Mouse (Mus musculus): ENCODE data around the gene 2010111I01Rik. TPM values are rescaled to one million over a fixed set of nuclear protein-coding genes. Genes with fewer than 3 reads are reported as not detected.

2010111I01Rik gene
- polyA plus RNA-seq, 1 experiment from 2014 or later, result 101 TPM

GRCm38 (mm10) chr13:62949560-62950188, 15.0 kb upstream of the 2010111I01Rik start:
- WGBS, result 24% methylated on average over 4 of the region's 4 CpGs
- DNase-seq (ENCODE audit: low spot score), result no peak
- Histone ChIP-seq H3K27me3 (ENCODE audit: control insufficient read depth, insufficient read depth, low read length) (no peaks in the 10 kb centered on the region), H3K4me2 (replicated peaks; ENCODE audit: low read depth) (no peak overlapping the region), H3K27ac (replicated peaks) (no peak overlapping the region), H3K9ac (ENCODE audit: low read length) (no peak overlapping the region), H3K9me3 (ENCODE audit: control insufficient read depth, low read length) (no peaks in the 10 kb centered on the region), H3K4me1 (replicated peaks; ENCODE audit: control insufficient read depth, insufficient read depth) (0 out of 2 replicates have a peak, but pooled peaks cover 3% of the 10 kb centered on the region), H3K4me3 (ENCODE audit: low read depth, low read length) (no peak overlapping the region), H3K36me3 (ENCODE audit: control insufficient read depth, insufficient read depth, low read length) (no peaks in the 10 kb centered on the region)
- TF ChIP-seq EP300 (optimal IDR thresholded peaks at IDR 0.05) (no peak), CTCF (IDR thresholded peaks at IDR 0.05; ENCODE audit: low read depth) (no peak)
- ATAC-seq (ENCODE audit: low FRiP score, low TSS enrichment), result no peak

GRCm38 (mm10) chr13:62951606-62952005, 13.1 kb upstream of the 2010111I01Rik start:
- no peaks in the 10 kb centered on the region for H3K27me3 ChIP-seq (ENCODE audit: control insufficient read depth, insufficient read depth, low read length)
- DNase-seq (ENCODE audit: low spot score) (no peak), ATAC-seq (ENCODE audit: low FRiP score, low TSS enrichment) (no peak)
- H3K4me2 ChIP-seq (replicated peaks; ENCODE audit: low read depth), result no peak overlapping the region
- H3K9ac ChIP-seq (ENCODE audit: low read length), result no peak overlapping the region
- no peak overlapping the region for H3K27ac ChIP-seq (replicated peaks)
- no peaks in the 10 kb centered on the region for H3K36me3 ChIP-seq (ENCODE audit: control insufficient read depth, insufficient read depth, low read length)
- H3K9me3 ChIP-seq (ENCODE audit: control insufficient read depth, low read length), result no peaks in the 10 kb centered on the region
- no peak overlapping the region for H3K4me3 ChIP-seq (ENCODE audit: low read depth, low read length)
- 71% methylated on average over 1 of the region's 1 CpGs for WGBS
- no peak for TF ChIP-seq CTCF (IDR thresholded peaks at IDR 0.05; ENCODE audit: low read depth)
- no peak for TF ChIP-seq EP300 (optimal IDR thresholded peaks at IDR 0.05)
- H3K4me1 ChIP-seq (replicated peaks; ENCODE audit: control insufficient read depth, insufficient read depth), result 0 out of 2 replicates have a peak, but pooled peaks cover 3% of the 10 kb centered on the region

- Histone ChIP-seq H3K9ac (ENCODE audit: low read length) (no peak overlapping the region), H3K4me2 (replicated peaks; ENCODE audit: low read depth) (no peak overlapping the region), H3K27ac (replicated peaks) (no peak overlapping the region), H3K4me3 (ENCODE audit: low read depth, low read length) (no peak overlapping the region), H3K4me1 (replicated peaks; ENCODE audit: control insufficient read depth, insufficient read depth) (0 out of 2 replicates have a peak, but pooled peaks cover 3% of the 10 kb centered on the region), H3K36me3 (ENCODE audit: control insufficient read depth, insufficient read depth, low read length) (no peaks in the 10 kb centered on the region), H3K27me3 (ENCODE audit: control insufficient read depth, insufficient read depth, low read length) (no peaks in the 10 kb centered on the region), H3K9me3 (ENCODE audit: control insufficient read depth, low read length) (no peaks in the 10 kb centered on the region)
- TF ChIP-seq EP300 (optimal IDR thresholded peaks at IDR 0.05) (no peak), CTCF (IDR thresholded peaks at IDR 0.05; ENCODE audit: low read depth) (no peak)
- ATAC-seq (ENCODE audit: low FRiP score, low TSS enrichment), result 0 out of 2 replicates have a peak, but pooled peaks have one; percentile 8
- WGBS, result 63% methylated on average over 3 of the region's 3 CpGs
- DNase-seq (ENCODE audit: low spot score), result no peak
Measured at GRCm38 (mm10) chr13:62952047-62952446, 12.6 kb upstream of the 2010111I01Rik start.

- Histone ChIP-seq H3K4me3 (ENCODE audit: low read depth, low read length) (no peak overlapping the region), H3K9me3 (ENCODE audit: control insufficient read depth, low read length) (no peaks in the 10 kb centered on the region), H3K27ac (replicated peaks) (no peak overlapping the region), H3K27me3 (ENCODE audit: control insufficient read depth, insufficient read depth, low read length) (no peaks in the 10 kb centered on the region), H3K9ac (ENCODE audit: low read length) (no peak overlapping the region), H3K36me3 (ENCODE audit: control insufficient read depth, insufficient read depth, low read length) (no peaks in the 10 kb centered on the region), H3K4me2 (replicated peaks; ENCODE audit: low read depth) (no peak overlapping the region), H3K4me1 (replicated peaks; ENCODE audit: control insufficient read depth, insufficient read depth) (0 out of 2 replicates have a peak, but pooled peaks cover 3% of the 10 kb centered on the region)
- 53% methylated on average over 3 of the region's 3 CpGs for WGBS
- DNase-seq (ENCODE audit: low spot score) (no peak), ATAC-seq (ENCODE audit: low FRiP score, low TSS enrichment) (no peak)
- TF ChIP-seq EP300 (optimal IDR thresholded peaks at IDR 0.05), result no peak
- no peak for TF ChIP-seq CTCF (IDR thresholded peaks at IDR 0.05; ENCODE audit: low read depth)
Measured at GRCm38 (mm10) chr13:62952624-62953023, 12.1 kb upstream of the 2010111I01Rik start.

- 90% methylated on average over 6 of the region's 6 CpGs for WGBS
- Histone ChIP-seq H3K9ac (ENCODE audit: low read length) (no peak overlapping the region), H3K9me3 (ENCODE audit: control insufficient read depth, low read length) (no peaks in the 10 kb centered on the region), H3K27me3 (ENCODE audit: control insufficient read depth, insufficient read depth, low read length) (no peaks in the 10 kb centered on the region), H3K27ac (replicated peaks) (no peak overlapping the region), H3K4me2 (replicated peaks; ENCODE audit: low read depth) (no peak overlapping the region), H3K4me3 (ENCODE audit: low read depth, low read length) (no peak overlapping the region), H3K36me3 (ENCODE audit: control insufficient read depth, insufficient read depth, low read length) (no peaks in the 10 kb centered on the region), H3K4me1 (replicated peaks; ENCODE audit: control insufficient read depth, insufficient read depth) (0 out of 2 replicates have a peak, but pooled peaks cover 3% of the 10 kb centered on the region)
- DNase-seq (ENCODE audit: low spot score), result no peak
- no peak for TF ChIP-seq EP300 (optimal IDR thresholded peaks at IDR 0.05)
- no peak for TF ChIP-seq CTCF (IDR thresholded peaks at IDR 0.05; ENCODE audit: low read depth)
- ATAC-seq (ENCODE audit: low FRiP score, low TSS enrichment), result no peak
Measured at GRCm38 (mm10) chr13:62955997-62956396, 8.7 kb upstream of the 2010111I01Rik start.

GRCm38 (mm10) chr13:62956776-62957175, 7.9 kb upstream of the 2010111I01Rik start:
- Histone ChIP-seq H3K4me3 (ENCODE audit: low read depth, low read length) (no peak overlapping the region), H3K4me1 (replicated peaks; ENCODE audit: control insufficient read depth, insufficient read depth) (0 out of 2 replicates have a peak, but pooled peaks cover 3% of the 10 kb centered on the region), H3K9me3 (ENCODE audit: control insufficient read depth, low read length) (no peaks in the 10 kb centered on the region), H3K27ac (replicated peaks) (no peak overlapping the region), H3K36me3 (ENCODE audit: control insufficient read depth, insufficient read depth, low read length) (no peaks in the 10 kb centered on the region), H3K27me3 (ENCODE audit: control insufficient read depth, insufficient read depth, low read length) (no peaks in the 10 kb centered on the region), H3K4me2 (replicated peaks; ENCODE audit: low read depth) (no peak overlapping the region), H3K9ac (ENCODE audit: low read length) (no peak overlapping the region)
- DNase-seq (ENCODE audit: low spot score) (no peak), ATAC-seq (ENCODE audit: low FRiP score, low TSS enrichment) (no peak)
- WGBS, result 62% methylated on average over 10 of the region's 10 CpGs
- TF ChIP-seq CTCF (IDR thresholded peaks at IDR 0.05; ENCODE audit: low read depth) (no peak), EP300 (optimal IDR thresholded peaks at IDR 0.05) (no peak)

Measured in stomach, postnatal 0 days (tissue).